8 mouse cellular contexts compared by ENCODE assay signal in genomic region chr17:83514213-83514701, GRCm38 (mm10). TPM values are rescaled to one million over a fixed set of nuclear protein-coding genes. Genes with fewer than 3 reads are reported as not detected.
A peak's percentile ranks its signal among the peaks of the same experiment; 100 is the strongest.
DNase-seq lines count a peak whose midpoint lies in the region; ATAC-seq and TF ChIP-seq lines count a peak whose summit lies in the region.

No protein-coding gene starts in this region.

- peak; percentile 39 for TF ChIP-seq CTCF in lung, postnatal 0 days (IDR thresholded peaks at IDR 0.05)

- under 1% methylated on average over 33 of the region's 33 CpGs for WGBS in hindbrain, embryonic 10.5 days
- 1% methylated on average over 33 of the region's 33 CpGs for WGBS in lung, postnatal 0 days

- peak; percentile 88 for ATAC-seq in frontal cortex, adult (ENCODE audit: low TSS enrichment)
- ATAC-seq in lung, postnatal 0 days, result peak; percentile 99

- DNase-seq in MN1 (ENCODE audit: low spot score), result peak; percentile 94
- DNase-seq in cerebellum, adult 9-10 months, result peak; percentile 94
- peak; percentile 94 for DNase-seq in hindbrain, embryonic 10.5 days (ENCODE audit: low spot score)
- DNase-seq in layer of hippocampus, adult 9-11 months, result peak; percentile 92
- peak; percentile 97 for DNase-seq in lung, postnatal 0 days (ENCODE audit: low spot score)
- peak; percentile 76 for DNase-seq in ovary, postnatal 14 days (ENCODE audit: low spot score)
- peak; percentile 92 for DNase-seq in thymus, postnatal 14 days

- H3K9ac ChIP-seq in lung, postnatal 0 days (replicated peaks; ENCODE audit: low read depth), result peak overlapping the region; percentile 90

- H3K36me3 ChIP-seq in hindbrain, embryonic 10.5 days, result no peaks in the 10 kb centered on the region
- no peaks in the 10 kb centered on the region for H3K36me3 ChIP-seq in lung, postnatal 0 days (ENCODE audit: insufficient read depth, low read length)

- H3K4me1 ChIP-seq in hindbrain, embryonic 10.5 days (replicated peaks), result peaks cover 26% of the 10 kb centered on the region
- H3K4me1 ChIP-seq in lung, postnatal 0 days (ENCODE audit: insufficient read depth, low read depth, low read length), result peaks cover 9% of the 10 kb centered on the region

- TF ChIP-seq EP300 in lung, postnatal 0 days (IDR thresholded peaks at IDR 0.05), result peak; percentile 87

- H3K27me3 ChIP-seq in hindbrain, embryonic 10.5 days (ENCODE audit: insufficient read depth, poor library complexity, severe bottlenecking), result no peaks in the 10 kb centered on the region
- H3K27me3 ChIP-seq in lung, postnatal 0 days (replicated peaks; ENCODE audit: insufficient read depth, low read length), result no peaks in the 10 kb centered on the region

- peak overlapping the region; percentile 96 for H3K4me3 ChIP-seq in hindbrain, embryonic 10.5 days
- peak overlapping the region; percentile 85 for H3K4me3 ChIP-seq in lung, postnatal 0 days (ENCODE audit: low read depth, low read length)

- H3K27ac ChIP-seq in hindbrain, embryonic 10.5 days, result peak overlapping the region; percentile 94
- peak overlapping the region; percentile 43 for H3K27ac ChIP-seq in lung, postnatal 0 days (ENCODE audit: low read length)

- H3K4me2 ChIP-seq in lung, postnatal 0 days (replicated peaks; ENCODE audit: low read depth, low read length), result peak overlapping the region; percentile 70

- H3K9me3 ChIP-seq in hindbrain, embryonic 10.5 days, result no peaks in the 10 kb centered on the region
- no peaks in the 10 kb centered on the region for H3K9me3 ChIP-seq in lung, postnatal 0 days (ENCODE audit: low read length)

RNA-seq across cellular contexts. Expression of gene Cox7a2l, which starts 2.9 kb away (rescaled TPM):
- 137 and 146 TPM in 2 replicates for polyA plus RNA-seq in hindbrain, embryonic 10.5 days (2016; fragmentation: Nextera tagmentation; extraction: Ambion mirVana)
- polyA plus RNA-seq in lung, postnatal 0 days (2015; fragmentation: Nextera tagmentation; extraction: Ambion mirVana), result 190 and 191 TPM in 2 replicates

Comparison
In these comparisons a context has a peak if more than half of its experiments do, and no peak if none do; other contexts are left out.
1. Peak in every context shown above with its lines: DNase-seq, ATAC-seq, H3K4me3 ChIP-seq and H3K27ac ChIP-seq.